Mouse (Mus musculus): ENCODE measurements around the gene C1qtnf9.
A peak's percentile ranks its signal among the peaks of the same experiment; 100 is the strongest.

GRCm38 (mm10) chr14:60784427-60785315 lies 16.7 kb downstream of the C1qtnf9 start, which contains the start of gene Mipep:
- no peak for TF ChIP-seq ZKSCAN1 (IDR thresholded peaks at IDR 0.05; ENCODE audit: low read depth, low read length)
- TF ChIP-seq GABPA (IDR thresholded peaks at IDR 0.05; ENCODE audit: low read depth, low read length): peak; percentile 83; the same call in 1 of the 2 replicates
- TF ChIP-seq CTCF (IDR thresholded peaks at IDR 0.05 in 2 of 3, conservative IDR thresholded peaks at IDR 0.05 in 1 of 3; ENCODE audit: control insufficient read depth in 1 of 3, insufficient read depth in 1 of 3, low read depth in 2 of 3, low read length in 3 of 3, poor library complexity in 1 of 3, severe bottlenecking in 1 of 3): peak; percentile 73 to 88 (median 81)
- peak; percentile 55 for TF ChIP-seq NELFE (IDR thresholded peaks at IDR 0.05; ENCODE audit: low read depth, low read length)
- peak; percentile 44; the same call in 1 of the 2 replicates for TF ChIP-seq KAT2A (conservative IDR thresholded peaks at IDR 0.05; ENCODE audit: low read depth, low read length)
- TF ChIP-seq TCF12 (IDR thresholded peaks at IDR 0.05; ENCODE audit: low read depth, low read length): peak; percentile 62
- TF ChIP-seq POLR2AphosphoS2 (IDR thresholded peaks at IDR 0.05; ENCODE audit: low read length): no peak
- TF ChIP-seq BHLHE40 (IDR thresholded peaks at IDR 0.05; ENCODE audit: borderline replicate concordance, low read depth, low read length): no peak
- TF ChIP-seq HCFC1 (IDR thresholded peaks at IDR 0.05; ENCODE audit: low read depth, low read length): peak; percentile 88

All from MEL (cell line).